Mouse (Mus musculus): ENCODE results near the gene Syn2. TPM values are rescaled to one million over a fixed set of nuclear protein-coding genes. Genes with fewer than 3 reads are reported as not detected.

Syn2 gene
- polyA plus RNA-seq, 1 experiment from 2014 or later, result 0.30 TPM

- Histone ChIP-seq H3K9me3 (ENCODE audit: control insufficient read depth, low read length) (no peaks in the 10 kb centered on the region), H3K9ac (ENCODE audit: low read depth, low read length) (no peak overlapping the region), H3K27ac (ENCODE audit: low read depth, low read length) (no peak overlapping the region), H3K4me1 (replicated peaks; ENCODE audit: control insufficient read depth, insufficient read depth, low read length) (no peaks in the 10 kb centered on the region), H3K36me3 (ENCODE audit: control insufficient read depth, insufficient read depth, low read length) (no peaks in the 10 kb centered on the region), H3K27me3 (replicated peaks; ENCODE audit: control insufficient read depth, insufficient read depth, low read length) (no peaks in the 10 kb centered on the region), H3K4me3 (ENCODE audit: low read depth, low read length) (no peak overlapping the region), H3K4me2 (no peak overlapping the region)
- DNase-seq (ENCODE audit: low spot score) (no peak), ATAC-seq (replicated peaks; ENCODE audit: low FRiP score) (no peak)
- WGBS, result 62% methylated on average over 5 of the region's 5 CpGs
These were observed 134.9 kb downstream of the Syn2 start for GRCm38 (mm10) chr6:115269561-115269960.

GRCm38 (mm10) chr6:115270085-115270484, 135.4 kb downstream of the Syn2 start:
- 44% methylated on average over 2 of the region's 2 CpGs for WGBS
- H3K4me2 ChIP-seq, result no peak overlapping the region
- no peaks in the 10 kb centered on the region for H3K4me1 ChIP-seq (replicated peaks; ENCODE audit: control insufficient read depth, insufficient read depth, low read length)
- no peak overlapping the region for H3K27ac ChIP-seq (ENCODE audit: low read depth, low read length)
- H3K9me3 ChIP-seq (ENCODE audit: control insufficient read depth, low read length), result no peaks in the 10 kb centered on the region
- no peaks in the 10 kb centered on the region for H3K27me3 ChIP-seq (replicated peaks; ENCODE audit: control insufficient read depth, insufficient read depth, low read length)
- H3K4me3 ChIP-seq (ENCODE audit: low read depth, low read length), result no peak overlapping the region
- no peak; the same call in 1 of the 2 replicates for ATAC-seq (replicated peaks; ENCODE audit: low FRiP score)
- no peak for DNase-seq (ENCODE audit: low spot score)
- H3K36me3 ChIP-seq (ENCODE audit: control insufficient read depth, insufficient read depth, low read length), result no peaks in the 10 kb centered on the region
- no peak overlapping the region for H3K9ac ChIP-seq (ENCODE audit: low read depth, low read length)

GRCm38 (mm10) chr6:115271326-115271725, 136.6 kb downstream of the Syn2 start:
- H3K27ac ChIP-seq (ENCODE audit: low read depth, low read length), result no peak overlapping the region
- no peak overlapping the region for H3K9ac ChIP-seq (ENCODE audit: low read depth, low read length)
- no peak overlapping the region for H3K4me2 ChIP-seq
- no peaks in the 10 kb centered on the region for H3K27me3 ChIP-seq (replicated peaks; ENCODE audit: control insufficient read depth, insufficient read depth, low read length)
- no peaks in the 10 kb centered on the region for H3K4me1 ChIP-seq (replicated peaks; ENCODE audit: control insufficient read depth, insufficient read depth, low read length)
- no peaks in the 10 kb centered on the region for H3K9me3 ChIP-seq (ENCODE audit: control insufficient read depth, low read length)
- no peak overlapping the region for H3K4me3 ChIP-seq (ENCODE audit: low read depth, low read length)
- WGBS, result 68% methylated on average over 3 of the region's 3 CpGs
- no peaks in the 10 kb centered on the region for H3K36me3 ChIP-seq (ENCODE audit: control insufficient read depth, insufficient read depth, low read length)
- ATAC-seq (replicated peaks; ENCODE audit: low FRiP score), result no peak
- no peak for DNase-seq (ENCODE audit: low spot score)

- H3K4me1 ChIP-seq (replicated peaks; ENCODE audit: control insufficient read depth, insufficient read depth, low read length), result no peaks in the 10 kb centered on the region
- H3K4me2 ChIP-seq, result no peak overlapping the region
- H3K27me3 ChIP-seq (replicated peaks; ENCODE audit: control insufficient read depth, insufficient read depth, low read length), result no peaks in the 10 kb centered on the region
- no peaks in the 10 kb centered on the region for H3K9me3 ChIP-seq (ENCODE audit: control insufficient read depth, low read length)
- H3K27ac ChIP-seq (ENCODE audit: low read depth, low read length), result no peak overlapping the region
- DNase-seq (ENCODE audit: low spot score) (no peak), ATAC-seq (replicated peaks; ENCODE audit: low FRiP score) (no peak)
- H3K4me3 ChIP-seq (ENCODE audit: low read depth, low read length), result no peak overlapping the region
- no peak overlapping the region for H3K9ac ChIP-seq (ENCODE audit: low read depth, low read length)
- H3K36me3 ChIP-seq (ENCODE audit: control insufficient read depth, insufficient read depth, low read length), result no peaks in the 10 kb centered on the region
- 27% methylated on average over 4 of the region's 4 CpGs for WGBS
These were observed 137.2 kb downstream of the Syn2 start for GRCm38 (mm10) chr6:115271866-115272271.

GRCm38 (mm10) chr6:115273346-115273745, 138.6 kb downstream of the Syn2 start:
- no peak overlapping the region for H3K4me3 ChIP-seq (ENCODE audit: low read depth, low read length)
- ATAC-seq (replicated peaks; ENCODE audit: low FRiP score), result no peak
- H3K9me3 ChIP-seq (ENCODE audit: control insufficient read depth, low read length), result no peaks in the 10 kb centered on the region
- no peak overlapping the region for H3K4me2 ChIP-seq
- no peak overlapping the region for H3K9ac ChIP-seq (ENCODE audit: low read depth, low read length)
- H3K4me1 ChIP-seq (replicated peaks; ENCODE audit: control insufficient read depth, insufficient read depth, low read length), result no peaks in the 10 kb centered on the region
- no peak overlapping the region for H3K27ac ChIP-seq (ENCODE audit: low read depth, low read length)
- no peaks in the 10 kb centered on the region for H3K36me3 ChIP-seq (ENCODE audit: control insufficient read depth, insufficient read depth, low read length)
- DNase-seq (ENCODE audit: low spot score), result no peak
- WGBS, result 78% methylated on average over 10 of the region's 10 CpGs
- H3K27me3 ChIP-seq (replicated peaks; ENCODE audit: control insufficient read depth, insufficient read depth, low read length), result no peaks in the 10 kb centered on the region

- Histone ChIP-seq H3K4me2 (no peak overlapping the region), H3K27me3 (replicated peaks; ENCODE audit: control insufficient read depth, insufficient read depth, low read length) (no peaks in the 10 kb centered on the region), H3K4me3 (ENCODE audit: low read depth, low read length) (no peak overlapping the region), H3K9ac (ENCODE audit: low read depth, low read length) (no peak overlapping the region), H3K27ac (ENCODE audit: low read depth, low read length) (no peak overlapping the region), H3K9me3 (ENCODE audit: control insufficient read depth, low read length) (no peaks in the 10 kb centered on the region), H3K4me1 (replicated peaks; ENCODE audit: control insufficient read depth, insufficient read depth, low read length) (no peaks in the 10 kb centered on the region), H3K36me3 (ENCODE audit: control insufficient read depth, insufficient read depth, low read length) (no peaks in the 10 kb centered on the region)
- 75% methylated on average over 9 of the region's 9 CpGs for WGBS
- ATAC-seq (replicated peaks; ENCODE audit: low FRiP score) (no peak), DNase-seq (ENCODE audit: low spot score) (no peak)
These were observed 140.0 kb downstream of the Syn2 start for GRCm38 (mm10) chr6:115274705-115275104.

GRCm38 (mm10) chr6:115275116-115275815, 140.6 kb downstream of the Syn2 start:
- 88% methylated on average over 10 of the region's 10 CpGs for WGBS
- no peaks in the 10 kb centered on the region for H3K9me3 ChIP-seq (ENCODE audit: control insufficient read depth, low read length)
- H3K4me1 ChIP-seq (replicated peaks; ENCODE audit: control insufficient read depth, insufficient read depth, low read length), result no peaks in the 10 kb centered on the region
- ATAC-seq (replicated peaks; ENCODE audit: low FRiP score), result no peak
- no peak overlapping the region for H3K4me3 ChIP-seq (ENCODE audit: low read depth, low read length)
- H3K9ac ChIP-seq (ENCODE audit: low read depth, low read length), result no peak overlapping the region
- H3K27me3 ChIP-seq (replicated peaks; ENCODE audit: control insufficient read depth, insufficient read depth, low read length), result no peaks in the 10 kb centered on the region
- no peak for DNase-seq (ENCODE audit: low spot score)
- H3K36me3 ChIP-seq (ENCODE audit: control insufficient read depth, insufficient read depth, low read length), result no peaks in the 10 kb centered on the region
- no peak overlapping the region for H3K4me2 ChIP-seq
- H3K27ac ChIP-seq (ENCODE audit: low read depth, low read length), result no peak overlapping the region

- no peaks in the 10 kb centered on the region for H3K4me1 ChIP-seq (replicated peaks; ENCODE audit: control insufficient read depth, insufficient read depth, low read length)
- no peak overlapping the region for H3K9ac ChIP-seq (ENCODE audit: low read depth, low read length)
- no peaks in the 10 kb centered on the region for H3K9me3 ChIP-seq (ENCODE audit: control insufficient read depth, low read length)
- H3K4me2 ChIP-seq, result no peak overlapping the region
- ATAC-seq (replicated peaks; ENCODE audit: low FRiP score), result no peak
- 56% methylated on average over 8 of the region's 8 CpGs for WGBS
- H3K4me3 ChIP-seq (ENCODE audit: low read depth, low read length), result no peak overlapping the region
- DNase-seq (ENCODE audit: low spot score), result no peak
- H3K27me3 ChIP-seq (replicated peaks; ENCODE audit: control insufficient read depth, insufficient read depth, low read length), result no peaks in the 10 kb centered on the region
- H3K27ac ChIP-seq (ENCODE audit: low read depth, low read length), result no peak overlapping the region
- no peaks in the 10 kb centered on the region for H3K36me3 ChIP-seq (ENCODE audit: control insufficient read depth, insufficient read depth, low read length)
These were observed 143.4 kb downstream of the Syn2 start for GRCm38 (mm10) chr6:115278086-115278485.

GRCm38 (mm10) chr6:115279639-115280038, 144.9 kb downstream of the Syn2 start:
- 60% methylated on average over 2 of the region's 2 CpGs for WGBS
- no peak overlapping the region for H3K27ac ChIP-seq (ENCODE audit: low read depth, low read length)
- H3K4me1 ChIP-seq (replicated peaks; ENCODE audit: control insufficient read depth, insufficient read depth, low read length), result no peaks in the 10 kb centered on the region
- ATAC-seq (replicated peaks; ENCODE audit: low FRiP score), result no peak
- no peak for DNase-seq (ENCODE audit: low spot score)
- H3K27me3 ChIP-seq (replicated peaks; ENCODE audit: control insufficient read depth, insufficient read depth, low read length), result no peaks in the 10 kb centered on the region
- no peak overlapping the region for H3K9ac ChIP-seq (ENCODE audit: low read depth, low read length)
- H3K9me3 ChIP-seq (ENCODE audit: control insufficient read depth, low read length), result no peaks in the 10 kb centered on the region
- no peak overlapping the region for H3K4me3 ChIP-seq (ENCODE audit: low read depth, low read length)
- no peak overlapping the region for H3K4me2 ChIP-seq
- no peaks in the 10 kb centered on the region for H3K36me3 ChIP-seq (ENCODE audit: control insufficient read depth, insufficient read depth, low read length)
